Mouse (Mus musculus) ES-Bruce4 (cell line): ENCODE results near the gene Coil.

Experiments
- CTCF ChIP-seq: IDR thresholded peaks from one replicate; pipeline ENCODE4 v1.8.1; 2011; ENCODE audit warnings: low read depth, low read length
- EP300 ChIP-seq: IDR thresholded peaks from 2 replicates; pipeline ENCODE4 v1.6.1; 2011; ENCODE audit warnings: low read depth, low read length; ENCODE audit not compliant: insufficient read depth
- POLR2A ChIP-seq: IDR thresholded peaks from one replicate; pipeline ENCODE4 v1.8.1; 2011; ENCODE audit warnings: low read length; ENCODE audit not compliant: insufficient read depth

GRCm38 (mm10) chr11:88995616-88996015, 25.6 kb downstream of the Coil start:
- TF ChIP-seq CTCF (no peak), POLR2A (no peak), EP300 (peak; percentile 68; the same call in 1 of the 2 replicates)
